Mouse (Mus musculus): ENCODE results near the gene Fmnl3.

DNA sequence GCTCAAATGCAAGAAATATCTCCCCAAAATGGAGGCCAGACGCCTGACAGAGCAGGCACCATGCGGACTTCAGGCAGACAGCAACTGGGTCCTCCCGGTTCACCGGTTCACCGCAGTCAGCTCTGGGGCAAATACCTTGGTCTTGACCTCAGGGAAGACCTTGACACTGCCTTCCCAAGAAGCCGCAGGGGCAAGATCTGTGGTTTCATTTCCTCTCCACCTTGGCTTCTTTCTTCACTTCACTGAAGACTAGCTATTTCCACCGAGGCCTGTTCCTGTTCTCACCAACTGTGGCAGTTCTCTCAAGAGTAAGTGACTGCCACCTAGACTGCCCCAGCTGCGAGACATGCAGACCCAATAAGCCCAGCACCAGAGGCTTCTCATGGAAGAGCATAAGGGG is 5.4 kb downstream of the Fmnl3 start:
- TF ChIP-seq TBP (IDR thresholded peaks at IDR 0.05; ENCODE audit: low read depth, low read length) (no peak), NELFE (IDR thresholded peaks at IDR 0.05; ENCODE audit: low read depth, low read length) (no peak), RAD21 (IDR thresholded peaks at IDR 0.05; ENCODE audit: low read depth, low read length) (no peak), BHLHE40 (IDR thresholded peaks at IDR 0.05; ENCODE audit: borderline replicate concordance, low read depth, low read length) (no peak), SIN3A (IDR thresholded peaks at IDR 0.05; ENCODE audit: low read length) (no peak), POLR2A (IDR thresholded peaks at IDR 0.05; ENCODE audit: control insufficient read depth in 1 of 2, insufficient read depth in 1 of 2, low read depth in 1 of 2, low read length in 2 of 2, poor library complexity in 1 of 2) (no peak), EP300 (IDR thresholded peaks at IDR 0.05; ENCODE audit: low read depth in 1 of 2, low read length in 2 of 2) (no peak), GABPA (IDR thresholded peaks at IDR 0.05; ENCODE audit: low read depth, low read length) (no peak), USF1 (IDR thresholded peaks at IDR 0.05; ENCODE audit: low read depth, low read length) (no peak), POLR2AphosphoS5 (IDR thresholded peaks at IDR 0.05; ENCODE audit: borderline replicate concordance, low read depth, low read length) (no peak), TAL1 (IDR thresholded peaks at IDR 0.05; ENCODE audit: low read length) (no peak)
